Mouse (Mus musculus): ENCODE results near the gene Gpkow. TPM values are rescaled to one million over a fixed set of nuclear protein-coding genes. Genes with fewer than 3 reads are reported as not detected.

The Gpkow gene
- total and polyA plus RNA-seq, 3 experiments, result 23.4 to 539 (median 37.0) TPM

- no peak overlapping the region for H3K4me3 ChIP-seq (ENCODE audit: control insufficient read depth in 1 of 2, insufficient read depth in 1 of 2, low read depth in 2 of 2, low read length in 2 of 2)
- no peaks in the 10 kb centered on the region for H3K27me3 ChIP-seq (ENCODE audit: control insufficient read depth in 1 of 2, insufficient read depth in 2 of 2, low read length in 2 of 2)
- H3K36me3 ChIP-seq (ENCODE audit: control insufficient read depth in 1 of 2, insufficient read depth in 2 of 2, low read length in 2 of 2), result peaks cover 0 to 2% of the 10 kb centered on the region in 2 experiments; a peak in 1 of 4 replicates
- no peaks in the 10 kb centered on the region for H3K9me3 ChIP-seq (replicated peaks; ENCODE audit: insufficient read depth, low read length)
- no peaks in the 10 kb centered on the region for H3K79me2 ChIP-seq (ENCODE audit: control insufficient read depth, insufficient read depth, low read length, poor library complexity)
- no peak overlapping the region for H3K27ac ChIP-seq (ENCODE audit: control insufficient read depth, low read depth, low read length)
- DNase-seq (ENCODE audit: low read depth, low spot score), result no peak
- H3K9ac ChIP-seq (ENCODE audit: control insufficient read depth, low read depth, low read length, poor library complexity, severe bottlenecking), result no peak overlapping the region
- TF ChIP-seq MAFK (IDR thresholded peaks at IDR 0.05; ENCODE audit: borderline replicate concordance, low read depth, low read length) (no peak), UBTF (IDR thresholded peaks at IDR 0.05; ENCODE audit: borderline replicate concordance, insufficient read depth, low read depth, low read length) (no peak), USF1 (IDR thresholded peaks at IDR 0.05; ENCODE audit: low read depth, low read length) (no peak), GATA1 (IDR thresholded peaks at IDR 0.05; ENCODE audit: low read depth, low read length) (no peak), BHLHE40 (IDR thresholded peaks at IDR 0.05; ENCODE audit: borderline replicate concordance, low read depth, low read length) (no peak), EP300 (IDR thresholded peaks at IDR 0.05; ENCODE audit: low read depth in 1 of 2, low read length in 2 of 2) (no peak), RCOR1 (IDR thresholded peaks at IDR 0.05; ENCODE audit: low read depth, low read length) (no peak), MXI1 (IDR thresholded peaks at IDR 0.05; ENCODE audit: low read depth, low read length) (no peak), SIN3A (IDR thresholded peaks at IDR 0.05; ENCODE audit: low read length) (no peak), ZKSCAN1 (IDR thresholded peaks at IDR 0.05; ENCODE audit: low read depth, low read length) (no peak)
- H3K4me1 ChIP-seq (ENCODE audit: control insufficient read depth in 1 of 2, insufficient read depth in 2 of 2, low read length in 2 of 2), result peaks cover 10 to 14% of the 10 kb centered on the region in 2 experiments
Measured at GRCm38 (mm10) chrX:7739336-7740081, 42.6 kb downstream of the Gpkow start.

DNA sequence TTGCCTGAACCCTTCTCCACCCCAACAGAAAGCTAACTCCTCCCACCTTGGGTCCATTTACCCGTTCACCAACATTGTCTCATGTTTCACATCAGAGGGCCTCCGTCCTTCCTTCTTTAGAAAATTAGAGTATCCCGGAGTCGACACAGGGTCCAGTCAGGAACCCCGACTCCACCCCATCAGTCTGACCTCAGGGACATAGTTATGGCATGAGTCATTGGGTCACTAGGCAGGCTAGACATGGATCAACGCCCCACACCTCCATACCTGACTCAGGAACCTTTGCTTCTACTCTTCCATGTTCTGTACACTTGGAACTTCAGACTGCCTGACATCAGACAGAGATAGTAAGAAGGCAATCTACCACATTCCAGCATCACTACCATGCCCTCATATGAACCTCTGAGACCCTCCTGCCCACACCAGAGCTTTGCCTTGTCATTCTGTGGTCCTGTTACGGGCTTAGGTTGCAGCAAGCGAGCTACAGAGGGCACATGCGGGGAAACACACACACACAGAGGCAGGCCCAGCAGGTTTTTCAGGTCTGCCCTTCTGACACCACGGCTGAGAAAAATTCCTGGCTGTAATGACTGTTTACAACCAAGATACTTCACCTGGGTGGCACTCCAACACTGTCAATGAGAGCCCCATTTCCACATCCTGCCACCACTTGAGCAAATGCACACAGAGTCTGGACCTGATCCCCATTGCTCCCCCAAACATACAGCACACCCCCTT lies 43.3 kb downstream of the Gpkow start:
- Histone ChIP-seq H3K36me3 (ENCODE audit: control insufficient read depth in 1 of 2, insufficient read depth in 2 of 2, low read length in 2 of 2) (peaks cover 0 to 7% of the 10 kb centered on the region in 2 experiments; a peak in 2 of 4 replicates), H3K27ac (ENCODE audit: control insufficient read depth, low read depth, low read length) (peak overlapping the region; percentile 41)
- TF ChIP-seq NRF1 (IDR thresholded peaks at IDR 0.05; ENCODE audit: insufficient read depth, low read depth, low read length, poor library complexity, severe bottlenecking), result no peak
- TF ChIP-seq ETS1 (IDR thresholded peaks at IDR 0.05; ENCODE audit: low read depth, low read length), result 0 out of 2 replicates have a peak, but pooled peaks have one; percentile 2

More for the DNA sequence above, 43.3 kb downstream of the Gpkow start:
- Histone ChIP-seq H3K27me3 (ENCODE audit: control insufficient read depth in 1 of 2, insufficient read depth in 2 of 2, low read length in 2 of 2) (no peaks in the 10 kb centered on the region), H3K9ac (ENCODE audit: control insufficient read depth, low read depth, low read length, poor library complexity, severe bottlenecking) (peak overlapping the region; percentile 31), H3K79me2 (ENCODE audit: control insufficient read depth, insufficient read depth, low read length, poor library complexity) (no peaks in the 10 kb centered on the region), H3K4me3 (ENCODE audit: control insufficient read depth in 1 of 2, insufficient read depth in 1 of 2, low read depth in 2 of 2, low read length in 2 of 2) (peak overlapping the region; percentile 32 to 48), H3K4me1 (ENCODE audit: control insufficient read depth in 1 of 2, insufficient read depth in 2 of 2, low read length in 2 of 2) (peaks cover 14 to 21% of the 10 kb centered on the region in 2 experiments), H3K9me3 (replicated peaks; ENCODE audit: insufficient read depth, low read length) (no peaks in the 10 kb centered on the region)
- DNase-seq (ENCODE audit: low read depth, low spot score), result no peak

Measured in MEL (cell line).